Mouse (Mus musculus) embryonic facial prominence, embryonic 11.5 days (tissue): ENCODE measurements around the gene Intu. TPM values are rescaled to one million over a fixed set of nuclear protein-coding genes. Genes with fewer than 3 reads are reported as not detected.

ENCODE experiments used
- ATAC-seq: fragments of 200-750 bp; cut with Nextera tagmentation; replicated peaks from 2 replicates; pipeline ENCODE4 v1.8.0; 2017; ENCODE audit warnings: low read depth; ENCODE audit not compliant: insufficient number of reproducible peaks, low FRiP score, low TSS enrichment
- DNase-seq: peaks from one replicate; pipeline ENCODE4 v3.0.0-alpha.2; 2015; ENCODE audit warnings: low spot score
- H3K27ac ChIP-seq: fragments of 300-500 bp; sonication (generic); replicated peaks from 2 replicates; pipeline ENCODE4 v1.5.1; 2014; ENCODE audit warnings: mild to moderate bottlenecking, low read depth, low read length, control low read depth
- H3K27me3 ChIP-seq: fragments of 300-500 bp; sonication (generic); 2 replicates; pipeline ENCODE4 v1.6.1; 2014; ENCODE audit warnings: mild to moderate bottlenecking, low read length, moderate library complexity, mixed read lengths; ENCODE audit not compliant: control insufficient read depth, insufficient read depth
- H3K36me3 ChIP-seq: fragments of 300-500 bp; sonication (generic); replicated peaks from 2 replicates; pipeline ENCODE4 v1.6.1; 2014; ENCODE audit warnings: low read depth, mild to moderate bottlenecking, low read length, moderate library complexity, mixed read lengths; ENCODE audit not compliant: control insufficient read depth, insufficient read depth
- H3K4me1 ChIP-seq: fragments of 300-500 bp; sonication (generic); 2 replicates; pipeline ENCODE4 v1.6.1; 2014; ENCODE audit warnings: low read length, mixed read lengths; ENCODE audit not compliant: control insufficient read depth, insufficient read depth
- H3K4me2 ChIP-seq: fragments of 300-500 bp; sonication (generic); 2 replicates; pipeline ENCODE4 v1.6.1; 2014; ENCODE audit warnings: low read depth, mild to moderate bottlenecking, control low read depth, low read length, moderate library complexity
- H3K4me3 ChIP-seq: fragments of 300-500 bp; sonication (generic); 2 replicates; pipeline ENCODE4 v1.5.1; 2014; ENCODE audit warnings: low read depth, low read length, control low read depth
- H3K9ac ChIP-seq: fragments of 300-500 bp; sonication (generic); replicated peaks from 2 replicates; pipeline ENCODE4 v1.6.1; 2014; ENCODE audit warnings: mild to moderate bottlenecking, control low read depth, low read length
- H3K9me3 ChIP-seq: fragments of 300-500 bp; sonication (generic); replicated peaks from 2 replicates; pipeline ENCODE4 v1.6.1; 2016; ENCODE audit warnings: mild to moderate bottlenecking, low read length, inconsistent platforms, mixed read lengths; ENCODE audit not compliant: control insufficient read depth
- WGBS: fragments of 180-500 bp; shearing (Covaris S2); extraction: QIAGEN DNeasy Blood & Tissue Kit; methylation state at CpG from one replicate; pipeline ENCODE4 v1.1.7; 2014; 5-methylcytosine and 5-hydroxymethylcytosine counted together
- polyA plus RNA-seq: library from polyadenylated mRNA; unstranded; fragments of >200 nt; fragmentation: Nextera tagmentation; extraction: Ambion mirVana; gene quantifications from 2 replicates; pipeline ENCODE4 v1.2.1, GENCODE M21; 2014

The Intu gene
- polyA plus RNA-seq = 6.2 and 7.1 TPM in 2 replicates

GRCm38 (mm10) chr3:40531286-40532141 is at the start of gene Intu:
TSS of gene Intu (plus strand) at chr3:40531286.
- H3K4me2 ChIP-seq = peak within 1 kb of the TSS; percentile 100
- H3K9me3 ChIP-seq = no peaks in the 10 kb centered on the region
- DNase-seq = peak; percentile 65
- peak within 1 kb of the TSS; percentile 46 for H3K9ac ChIP-seq
- no peak within 1 kb of the TSS for H3K27ac ChIP-seq
- H3K36me3 ChIP-seq = no peaks in the 10 kb centered on the region
- ATAC-seq = peak; percentile 70
- H3K4me1 ChIP-seq = no peaks in the 10 kb centered on the region; the same call in 1 of the 2 replicates
- H3K4me3 ChIP-seq = peak within 1 kb of the TSS; percentile 51
- under 1% methylated on average over 50 of the region's 54 CpGs for WGBS
- peaks cover 14% of the 10 kb centered on the region for H3K27me3 ChIP-seq

- H3K27ac ChIP-seq = no peak overlapping the region
- WGBS = 62% methylated on average over 10 of the region's 10 CpGs
- no peak overlapping the region for H3K4me2 ChIP-seq
- DNase-seq (peak; percentile 40), ATAC-seq (no peak)
- no peak overlapping the region for H3K9ac ChIP-seq
- H3K9me3 ChIP-seq = no peaks in the 10 kb centered on the region
- no peaks in the 10 kb centered on the region for H3K36me3 ChIP-seq
- no peak overlapping the region for H3K4me3 ChIP-seq
- H3K27me3 ChIP-seq = no peaks in the 10 kb centered on the region
- no peaks in the 10 kb centered on the region for H3K4me1 ChIP-seq
Measured at GRCm38 (mm10) chr3:40483221-40483654, 47.8 kb upstream of the Intu start.

GRCm38 (mm10) chr3:40487381-40487780 is 43.7 kb upstream of the Intu start:
- no peaks in the 10 kb centered on the region for H3K36me3 ChIP-seq
- H3K4me3 ChIP-seq = no peak overlapping the region
- no peak for DNase-seq
- H3K27me3 ChIP-seq = no peaks in the 10 kb centered on the region
- no peak overlapping the region for H3K27ac ChIP-seq
- H3K9me3 ChIP-seq = no peaks in the 10 kb centered on the region; the same call in 1 of the 2 replicates
- H3K4me1 ChIP-seq = no peaks in the 10 kb centered on the region
- WGBS = 70% methylated on average over 4 of the region's 4 CpGs
- no peak overlapping the region for H3K4me2 ChIP-seq
- no peak overlapping the region for H3K9ac ChIP-seq
- ATAC-seq = no peak

DNA sequence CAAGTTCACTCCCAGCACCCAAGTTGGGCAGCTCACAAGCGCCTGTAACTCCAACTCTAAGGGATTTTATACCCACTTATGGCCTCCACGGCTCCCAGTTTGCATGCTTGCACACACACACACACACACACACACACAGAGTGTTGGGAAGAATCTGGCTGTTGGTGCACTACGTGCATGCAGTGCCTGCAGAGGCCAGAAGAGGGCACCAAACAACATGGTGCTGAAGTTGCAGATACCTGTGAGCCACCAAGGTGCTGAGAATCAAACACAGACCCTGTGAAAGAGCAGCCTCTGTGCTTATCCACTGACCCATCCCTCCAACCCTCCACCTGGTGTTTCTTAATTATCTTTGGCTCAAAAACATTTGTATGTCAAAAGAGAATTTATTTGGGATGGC is 39.3 kb upstream of the Intu start:
- H3K4me1 ChIP-seq = no peaks in the 10 kb centered on the region
- DNase-seq (no peak), ATAC-seq (no peak)

GRCm38 (mm10) chr3:40498898-40499297 is 32.2 kb upstream of the Intu start:
- no peaks in the 10 kb centered on the region for H3K4me1 ChIP-seq
- H3K36me3 ChIP-seq = no peaks in the 10 kb centered on the region
- DNase-seq (peak; percentile 34), ATAC-seq (no peak)
- 81% methylated on average over 3 of the region's 3 CpGs for WGBS
- H3K27me3 ChIP-seq = no peaks in the 10 kb centered on the region
- no peak overlapping the region for H3K27ac ChIP-seq
- H3K4me2 ChIP-seq = no peak overlapping the region
- H3K9me3 ChIP-seq = no peaks in the 10 kb centered on the region
- no peak overlapping the region for H3K9ac ChIP-seq
- H3K4me3 ChIP-seq = no peak overlapping the region

More for the DNA sequence above, 39.3 kb upstream of the Intu start:
- Histone ChIP-seq H3K4me3 (no peak overlapping the region), H3K4me2 (no peak overlapping the region), H3K9me3 (no peaks in the 10 kb centered on the region; the same call in 1 of the 2 replicates), H3K36me3 (no peaks in the 10 kb centered on the region), H3K9ac (no peak overlapping the region), H3K27ac (no peak overlapping the region), H3K27me3 (no peaks in the 10 kb centered on the region)
- WGBS = 80% methylated on average over 3 of the region's 3 CpGs

- no peak overlapping the region for H3K9ac ChIP-seq
- H3K4me1 ChIP-seq = no peaks in the 10 kb centered on the region
- H3K4me2 ChIP-seq = no peak overlapping the region
- no peaks in the 10 kb centered on the region for H3K27me3 ChIP-seq
- DNase-seq = no peak
- ATAC-seq = no peak
- H3K9me3 ChIP-seq = no peaks in the 10 kb centered on the region
- no peaks in the 10 kb centered on the region for H3K36me3 ChIP-seq
- H3K4me3 ChIP-seq = no peak overlapping the region
- WGBS = 88% methylated on average over 8 of the region's 8 CpGs
- H3K27ac ChIP-seq = no peak overlapping the region
Measured at GRCm38 (mm10) chr3:40500157-40500808, 30.8 kb upstream of the Intu start.

GRCm38 (mm10) chr3:40504377-40504776 is 26.7 kb upstream of the Intu start:
- ATAC-seq = no peak

More at GRCm38 (mm10) chr3:40504377-40504776, 26.7 kb upstream of the Intu start:
- no peak overlapping the region for H3K27ac ChIP-seq
- WGBS = 85% methylated on average over 5 of the region's 5 CpGs
- H3K36me3 ChIP-seq = no peaks in the 10 kb centered on the region
- H3K4me1 ChIP-seq = no peaks in the 10 kb centered on the region
- DNase-seq = no peak
- no peak overlapping the region for H3K9ac ChIP-seq
- no peak overlapping the region for H3K4me2 ChIP-seq
- H3K4me3 ChIP-seq = no peak overlapping the region
- H3K9me3 ChIP-seq = no peaks in the 10 kb centered on the region
- H3K27me3 ChIP-seq = no peaks in the 10 kb centered on the region
